Mouse (Mus musculus) stomach, embryonic 14.5 days (tissue): ENCODE data around the gene Zfhx3. TPM values are rescaled to one million over a fixed set of nuclear protein-coding genes. Genes with fewer than 3 reads are reported as not detected.

Experiments
- ATAC-seq: fragments of 200-750 bp; cut with Nextera tagmentation; 2 replicates; pipeline ENCODE4 v1.8.0; 2017; ENCODE audit warnings: low read depth, moderate TSS enrichment; ENCODE audit not compliant: insufficient number of reproducible peaks, insufficient read depth, low FRiP score
- H3K27ac ChIP-seq: fragments of 300-500 bp; sonication (generic); 2 replicates; pipeline ENCODE4 v1.5.1; 2014; ENCODE audit warnings: mild to moderate bottlenecking, low read length, moderate library complexity, mixed read lengths
- H3K27me3 ChIP-seq: fragments of 300-500 bp; sonication (generic); 2 replicates; pipeline ENCODE4 v1.6.1; 2014; ENCODE audit warnings: low read length, control low read depth, mixed read lengths; ENCODE audit not compliant: control insufficient read depth, insufficient read depth
- H3K36me3 ChIP-seq: fragments of 300-500 bp; sonication (generic); 2 replicates; pipeline ENCODE4 v1.6.1; 2014; ENCODE audit warnings: mild to moderate bottlenecking, control low read depth, low read length, moderate library complexity, mixed read lengths; ENCODE audit not compliant: control insufficient read depth, insufficient read depth
- H3K4me1 ChIP-seq: fragments of 300-500 bp; sonication (generic); 2 replicates; pipeline ENCODE4 v1.6.1; 2014; ENCODE audit warnings: low read length, control low read depth, mixed read lengths; ENCODE audit not compliant: control insufficient read depth, insufficient read depth
- H3K4me2 ChIP-seq: fragments of 300-500 bp; sonication (generic); replicated peaks from 2 replicates; pipeline ENCODE4 v1.6.1; 2014; ENCODE audit warnings: low read depth, low read length, control low read depth
- H3K4me3 ChIP-seq: fragments of 300-500 bp; sonication (generic); 2 replicates; pipeline ENCODE4 v1.5.1; 2014; ENCODE audit warnings: low read depth, low read length, control low read depth
- H3K9ac ChIP-seq: fragments of 300-500 bp; sonication (generic); replicated peaks from 2 replicates; pipeline ENCODE4 v1.6.1; 2014; ENCODE audit warnings: low read depth, mild to moderate bottlenecking, control low read depth, low read length, moderate library complexity, mixed read lengths
- H3K9me3 ChIP-seq: fragments of 300-500 bp; sonication (generic); 2 replicates; pipeline ENCODE4 v1.6.1; 2016; ENCODE audit warnings: low read depth, low read length, control low read depth; ENCODE audit not compliant: control insufficient read depth
- WGBS: fragments of 180-500 bp; shearing (Covaris S2); extraction: QIAGEN DNeasy Blood & Tissue Kit; methylation state at CpG from one replicate; pipeline ENCODE4 v1.1.7; 2014; 5-methylcytosine and 5-hydroxymethylcytosine counted together
- polyA plus RNA-seq: library from polyadenylated mRNA; unstranded; fragments of >200 nt; fragmentation: Nextera tagmentation; extraction: Ambion mirVana; gene quantifications from 2 replicates; pipeline ENCODE4 v1.2.1, GENCODE M21; 2014

The Zfhx3 gene
- polyA plus RNA-seq, 1 experiment from 2014 or later, result 25.4 TPM

- no peaks in the 10 kb centered on the region for H3K4me1 ChIP-seq
- H3K4me2 ChIP-seq, result no peak overlapping the region
- no peaks in the 10 kb centered on the region for H3K27me3 ChIP-seq
- H3K9ac ChIP-seq, result no peak overlapping the region
- no peak for ATAC-seq
- H3K9me3 ChIP-seq, result no peaks in the 10 kb centered on the region
- no peaks in the 10 kb centered on the region for H3K36me3 ChIP-seq
- 72% methylated on average over 9 of the region's 9 CpGs for WGBS
- no peak overlapping the region for H3K4me3 ChIP-seq
- no peak overlapping the region for H3K27ac ChIP-seq
These were observed 637.4 kb downstream of the Zfhx3 start for GRCm38 (mm10) chr8:108579808-108580207.

- no peaks in the 10 kb centered on the region for H3K9me3 ChIP-seq
- no peak overlapping the region for H3K4me3 ChIP-seq
- no peaks in the 10 kb centered on the region for H3K4me1 ChIP-seq
- H3K36me3 ChIP-seq, result no peaks in the 10 kb centered on the region
- no peak for ATAC-seq
- no peak overlapping the region for H3K9ac ChIP-seq
- H3K27ac ChIP-seq, result no peak overlapping the region
- H3K4me2 ChIP-seq, result no peak overlapping the region
- H3K27me3 ChIP-seq, result no peaks in the 10 kb centered on the region
- WGBS, result 95% methylated on average over 5 of the region's 5 CpGs
These were observed 637.9 kb downstream of the Zfhx3 start for GRCm38 (mm10) chr8:108580364-108580763.

- ATAC-seq, result no peak
- Histone ChIP-seq H3K9me3 (no peaks in the 10 kb centered on the region), H3K4me3 (no peak overlapping the region), H3K36me3 (no peaks in the 10 kb centered on the region), H3K9ac (no peak overlapping the region), H3K4me1 (no peaks in the 10 kb centered on the region), H3K27ac (no peak overlapping the region), H3K27me3 (no peaks in the 10 kb centered on the region), H3K4me2 (no peak overlapping the region)
- WGBS, result 77% methylated on average over 6 of the region's 6 CpGs
These were observed 639.1 kb downstream of the Zfhx3 start for GRCm38 (mm10) chr8:108581557-108581956.

GRCm38 (mm10) chr8:108582251-108582650 is 639.8 kb downstream of the Zfhx3 start:
- H3K4me3 ChIP-seq, result no peak overlapping the region
- H3K36me3 ChIP-seq, result no peaks in the 10 kb centered on the region
- H3K9ac ChIP-seq, result no peak overlapping the region
- no peaks in the 10 kb centered on the region for H3K4me1 ChIP-seq
- H3K9me3 ChIP-seq, result no peaks in the 10 kb centered on the region
- H3K27ac ChIP-seq, result no peak overlapping the region
- no peak for ATAC-seq
- no peaks in the 10 kb centered on the region for H3K27me3 ChIP-seq
- WGBS, result 79% methylated on average over 3 of the region's 3 CpGs
- no peak overlapping the region for H3K4me2 ChIP-seq

- no peaks in the 10 kb centered on the region for H3K27me3 ChIP-seq
- H3K27ac ChIP-seq, result no peak overlapping the region
- H3K4me2 ChIP-seq, result no peak overlapping the region
- no peaks in the 10 kb centered on the region for H3K36me3 ChIP-seq
- no peak for ATAC-seq
- 83% methylated on average over 4 of the region's 4 CpGs for WGBS
- no peaks in the 10 kb centered on the region for H3K9me3 ChIP-seq
- no peak overlapping the region for H3K9ac ChIP-seq
- H3K4me3 ChIP-seq, result no peak overlapping the region
- H3K4me1 ChIP-seq, result no peaks in the 10 kb centered on the region
These were observed 640.8 kb downstream of the Zfhx3 start for GRCm38 (mm10) chr8:108583261-108583660.

GRCm38 (mm10) chr8:108583867-108584661 is 641.6 kb downstream of the Zfhx3 start:
- Histone ChIP-seq H3K9me3 (no peaks in the 10 kb centered on the region), H3K9ac (no peak overlapping the region), H3K36me3 (no peaks in the 10 kb centered on the region), H3K4me3 (no peak overlapping the region), H3K4me1 (no peaks in the 10 kb centered on the region), H3K4me2 (no peak overlapping the region), H3K27ac (no peak overlapping the region), H3K27me3 (no peaks in the 10 kb centered on the region)
- ATAC-seq, result no peak
- 78% methylated on average over 9 of the region's 9 CpGs for WGBS

GRCm38 (mm10) chr8:108584662-108584978 is 642.2 kb downstream of the Zfhx3 start:
- WGBS, result 72% methylated on average over 4 of the region's 4 CpGs
- Histone ChIP-seq H3K4me3 (no peak overlapping the region), H3K9ac (no peak overlapping the region), H3K27ac (no peak overlapping the region), H3K36me3 (no peaks in the 10 kb centered on the region), H3K9me3 (no peaks in the 10 kb centered on the region), H3K4me2 (no peak overlapping the region), H3K4me1 (no peaks in the 10 kb centered on the region), H3K27me3 (no peaks in the 10 kb centered on the region)
- no peak for ATAC-seq

GRCm38 (mm10) chr8:108591037-108591436 is 648.6 kb downstream of the Zfhx3 start:
- no peak for ATAC-seq
- H3K4me2 ChIP-seq, result no peak overlapping the region
- WGBS, result 75% methylated on average over 7 of the region's 7 CpGs

More at GRCm38 (mm10) chr8:108591037-108591436, 648.6 kb downstream of the Zfhx3 start:
- no peaks in the 10 kb centered on the region for H3K36me3 ChIP-seq
- H3K4me3 ChIP-seq, result no peak overlapping the region
- no peaks in the 10 kb centered on the region for H3K27me3 ChIP-seq
- no peaks in the 10 kb centered on the region for H3K9me3 ChIP-seq
- peaks cover 14% of the 10 kb centered on the region for H3K4me1 ChIP-seq
- no peak overlapping the region for H3K27ac ChIP-seq
- no peak overlapping the region for H3K9ac ChIP-seq
